Mouse (Mus musculus) spleen, postnatal 4 days (tissue): ENCODE results near the gene Vezt.

Experiments
- DNase-seq, 2 experiments: peaks; one replicate each; pipeline ENCODE4 v3.0.0; 2022; ENCODE audit warnings: low spot score in 2 of 2

Gene Vezt

GRCm38 (mm10) chr10:93912136-93912855 lies 123.3 kb downstream of the Vezt start:
- DNase-seq: no peak

- no peak for DNase-seq
Observed at GRCm38 (mm10) chr10:93911326-93911725, 124.3 kb downstream of the Vezt start.

GRCm38 (mm10) chr10:93909811-93910446 lies 125.7 kb downstream of the Vezt start:
- DNase-seq: no peak

- DNase-seq: no peak
Observed at GRCm38 (mm10) chr10:93909015-93909414, 126.6 kb downstream of the Vezt start.

- no peak for DNase-seq
Observed at GRCm38 (mm10) chr10:93908540-93908939, 127.1 kb downstream of the Vezt start.

- DNase-seq: no peak
Observed at GRCm38 (mm10) chr10:93907376-93907775, 128.2 kb downstream of the Vezt start.

GRCm38 (mm10) chr10:93899907-93900306 lies 135.7 kb downstream of the Vezt start:
- DNase-seq: no peak

GRCm38 (mm10) chr10:93899303-93899702 lies 136.3 kb downstream of the Vezt start:
- no peak for DNase-seq

GRCm38 (mm10) chr10:93897043-93897646 lies 138.5 kb downstream of the Vezt start, which contains the start of gene Metap2:
Gene Metap2, minus strand, starts transcription at chr10:93897093.
- DNase-seq: no peak

GRCm38 (mm10) chr10:93892551-93892950 lies 143.1 kb downstream of the Vezt start:
- no peak for DNase-seq

- peak; percentile 61 to 70 for DNase-seq
Observed at GRCm38 (mm10) chr10:93891031-93891430, 144.6 kb downstream of the Vezt start.

GRCm38 (mm10) chr10:93890565-93890964 lies 145.1 kb downstream of the Vezt start:
- no peak for DNase-seq

- DNase-seq: peak in 1 of 2 experiments; percentile 28
Observed at GRCm38 (mm10) chr10:93889976-93890375, 145.6 kb downstream of the Vezt start.

GRCm38 (mm10) chr10:93889579-93889950 lies 146.1 kb downstream of the Vezt start:
- DNase-seq: peak; percentile 87 to 92
